Mouse (Mus musculus) stomach, postnatal 0 days (tissue): ENCODE measurements around the gene Pdpn.

Source experiments
- CTCF ChIP-seq: IDR thresholded peaks from 2 replicates; pipeline ENCODE4 v1.5.1; 2016; ENCODE audit warnings: antibody characterized with exemption, low read depth, mild to moderate bottlenecking, moderate library complexity
- EP300 ChIP-seq: optimal IDR thresholded peaks from 2 replicates; pipeline ENCODE3; 2016; ENCODE audit warnings: antibody characterized with exemption

- TF ChIP-seq CTCF: no peak
- no peak for TF ChIP-seq EP300
Observed at GRCm38 (mm10) chr4:143305987-143306772, 6.8 kb upstream of the Pdpn start.
